Mouse (Mus musculus) embryonic facial prominence, embryonic 15.5 days (tissue): Measurements from ENCODE around the gene Rock2. TPM values are rescaled to one million over a fixed set of nuclear protein-coding genes. Genes with fewer than 3 reads are reported as not detected.

Experiments
- ATAC-seq: fragments of 200-750 bp; cut with Nextera tagmentation; 2 replicates; pipeline ENCODE4 v1.8.0; 2017; ENCODE audit warnings: low read depth, moderate TSS enrichment; ENCODE audit not compliant: insufficient number of reproducible peaks, low FRiP score, low TSS enrichment
- H3K27ac ChIP-seq: fragments of 300-500 bp; sonication (generic); replicated peaks from 2 replicates; pipeline ENCODE4 v1.5.1; 2015; ENCODE audit warnings: mild to moderate bottlenecking, inconsistent platforms
- H3K27me3 ChIP-seq: fragments of 300-500 bp; sonication (generic); 2 replicates; pipeline ENCODE4 v1.6.1; 2015; ENCODE audit warnings: inconsistent platforms
- H3K36me3 ChIP-seq: fragments of 300-500 bp; sonication (generic); 2 replicates; pipeline ENCODE4 v1.6.1; 2015; ENCODE audit warnings: mild to moderate bottlenecking, inconsistent platforms
- H3K4me1 ChIP-seq: fragments of 300-500 bp; sonication (generic); 2 replicates; pipeline ENCODE4 v1.6.1; 2015; ENCODE audit warnings: inconsistent platforms
- H3K4me2 ChIP-seq: fragments of 300-500 bp; sonication (generic); replicated peaks from 2 replicates; pipeline ENCODE4 v1.6.1; 2015; ENCODE audit warnings: mild to moderate bottlenecking, inconsistent platforms
- H3K4me3 ChIP-seq: fragments of 300-500 bp; sonication (generic); replicated peaks from 2 replicates; pipeline ENCODE4 v1.5.1; 2015; ENCODE audit warnings: mild to moderate bottlenecking, inconsistent platforms
- H3K9ac ChIP-seq: fragments of 300-500 bp; sonication (generic); 2 replicates; pipeline ENCODE4 v1.6.1; 2015; ENCODE audit warnings: inconsistent platforms
- H3K9me3 ChIP-seq: fragments of 300-500 bp; sonication (generic); replicated peaks from 2 replicates; pipeline ENCODE4 v1.6.1; 2016; ENCODE audit warnings: inconsistent platforms
- WGBS: fragments of 180-500 bp; shearing (Covaris S2); methylation state at CpG from one replicate; pipeline ENCODE4 v1.1.7; 2015; 5-methylcytosine and 5-hydroxymethylcytosine counted together
- polyA plus RNA-seq: library from polyadenylated mRNA; unstranded; fragments of >200 nt; fragmentation: Nextera tagmentation; extraction: Ambion mirVana; gene quantifications from 2 replicates; pipeline ENCODE4 v1.2.1, GENCODE M21; 2015

The Rock2 gene
- polyA plus RNA-seq, 1 experiment from 2014 or later: 17.9 TPM

DNA sequence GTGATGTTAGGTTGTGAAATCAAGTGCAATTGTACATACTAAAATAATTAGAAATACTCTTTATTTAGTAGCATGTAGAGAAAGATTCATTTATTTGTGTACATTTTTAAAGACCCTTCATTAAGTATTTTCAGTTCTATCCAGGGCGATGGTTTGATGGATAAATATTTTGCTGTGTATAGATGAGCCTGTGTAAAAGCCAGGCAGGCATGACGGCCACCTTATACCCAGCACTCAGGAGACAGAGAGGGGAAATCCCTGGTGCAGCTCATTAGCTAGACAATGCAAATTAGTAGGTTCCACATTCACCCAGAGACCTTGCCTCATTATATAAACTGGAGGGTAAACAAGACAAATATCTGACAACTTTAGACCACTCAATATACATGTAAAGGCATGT is 68.7 kb downstream of the Rock2 start:
- no peak overlapping the region for H3K4me2 ChIP-seq
- no peak for ATAC-seq
- H3K9me3 ChIP-seq: no peaks in the 10 kb centered on the region
- WGBS: 84% methylated on average over 2 of the region's 2 CpGs
- H3K4me1 ChIP-seq: no peaks in the 10 kb centered on the region
- H3K4me3 ChIP-seq: no peak overlapping the region
- H3K9ac ChIP-seq: no peak overlapping the region
- peaks cover 33% of the 10 kb centered on the region for H3K36me3 ChIP-seq
- H3K27ac ChIP-seq: no peak overlapping the region
- no peaks in the 10 kb centered on the region for H3K27me3 ChIP-seq

DNA sequence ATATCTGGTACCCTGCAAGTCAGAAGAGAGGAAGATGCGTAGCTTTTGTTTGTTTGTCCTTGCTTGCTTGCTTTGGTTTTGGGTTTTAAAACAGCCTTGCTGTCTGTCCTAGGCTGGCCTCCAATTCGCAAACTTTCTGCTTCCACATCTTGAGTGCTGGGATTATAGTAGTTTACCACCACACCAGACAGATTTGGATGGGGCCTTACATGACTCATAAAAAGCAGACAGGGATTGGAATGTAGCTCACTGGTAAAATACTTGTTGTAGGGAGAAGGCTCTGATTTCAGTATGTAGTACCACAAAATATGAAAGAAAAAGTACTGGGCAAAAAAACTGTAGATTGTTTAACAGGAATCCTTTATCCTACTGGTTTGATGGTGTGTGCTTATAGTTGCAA is 72.1 kb downstream of the Rock2 start:
- no peak overlapping the region for H3K9ac ChIP-seq
- no peaks in the 10 kb centered on the region for H3K27me3 ChIP-seq
- H3K4me2 ChIP-seq: no peak overlapping the region
- peaks cover 34% of the 10 kb centered on the region for H3K36me3 ChIP-seq
- no peaks in the 10 kb centered on the region for H3K4me1 ChIP-seq
- H3K9me3 ChIP-seq: no peaks in the 10 kb centered on the region
- no peak for ATAC-seq
- H3K27ac ChIP-seq: no peak overlapping the region
- H3K4me3 ChIP-seq: no peak overlapping the region
- WGBS: 94% methylated on average over 2 of the region's 2 CpGs

DNA sequence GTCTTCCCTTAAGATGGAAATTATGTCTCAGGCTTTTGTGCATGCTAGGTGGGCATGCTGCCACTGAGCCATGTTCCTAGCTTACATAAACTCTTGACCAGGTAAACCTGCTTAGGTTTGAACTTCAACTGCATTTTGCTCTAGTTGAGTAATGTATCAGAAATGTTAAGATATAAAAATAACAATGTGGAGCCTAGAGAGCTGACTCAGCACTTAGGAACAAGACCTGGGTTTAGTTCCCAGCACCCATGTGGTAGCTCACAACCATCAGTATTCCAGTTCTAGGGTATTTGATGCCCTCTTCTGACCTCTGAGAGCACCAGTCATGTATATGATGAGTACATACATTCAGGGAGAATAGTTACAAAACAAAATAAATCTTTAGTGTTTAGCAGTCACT is 82.4 kb downstream of the Rock2 start:
- no peaks in the 10 kb centered on the region for H3K9me3 ChIP-seq
- no peak overlapping the region for H3K9ac ChIP-seq
- H3K4me1 ChIP-seq: no peaks in the 10 kb centered on the region
- no peak overlapping the region for H3K4me3 ChIP-seq
- ATAC-seq: no peak
- H3K36me3 ChIP-seq: peaks cover 67% of the 10 kb centered on the region
- H3K4me2 ChIP-seq: no peak overlapping the region
- H3K27ac ChIP-seq: no peak overlapping the region
- H3K27me3 ChIP-seq: no peaks in the 10 kb centered on the region

DNA sequence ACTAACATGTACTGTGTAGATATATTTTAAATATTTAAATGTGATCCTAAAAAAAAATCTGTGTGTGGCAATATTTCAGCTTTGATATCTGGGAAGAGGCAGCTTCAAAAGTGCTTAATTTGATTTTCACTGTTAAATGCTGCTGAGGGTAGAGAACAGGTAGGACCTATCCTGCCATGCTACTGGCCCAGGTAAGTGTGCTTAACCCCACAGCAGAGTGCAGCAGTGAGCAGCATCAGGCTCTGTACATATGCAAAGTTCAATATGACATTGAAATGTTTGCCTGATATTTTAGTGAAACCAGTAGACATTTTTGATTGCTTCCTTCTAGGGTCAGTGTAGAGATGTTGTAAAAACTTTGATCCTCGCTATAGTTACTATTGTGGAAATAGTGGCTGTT is 91.1 kb downstream of the Rock2 start:
- H3K4me2 ChIP-seq: no peak overlapping the region
- no peak overlapping the region for H3K9ac ChIP-seq
- peaks cover 12% of the 10 kb centered on the region for H3K36me3 ChIP-seq
- no peaks in the 10 kb centered on the region for H3K4me1 ChIP-seq
- no peak for ATAC-seq
- H3K27ac ChIP-seq: no peak overlapping the region
- no peak overlapping the region for H3K4me3 ChIP-seq
- no peaks in the 10 kb centered on the region for H3K9me3 ChIP-seq
- H3K27me3 ChIP-seq: no peaks in the 10 kb centered on the region
- WGBS: 95% methylated on average over 1 of the region's 1 CpGs

DNA sequence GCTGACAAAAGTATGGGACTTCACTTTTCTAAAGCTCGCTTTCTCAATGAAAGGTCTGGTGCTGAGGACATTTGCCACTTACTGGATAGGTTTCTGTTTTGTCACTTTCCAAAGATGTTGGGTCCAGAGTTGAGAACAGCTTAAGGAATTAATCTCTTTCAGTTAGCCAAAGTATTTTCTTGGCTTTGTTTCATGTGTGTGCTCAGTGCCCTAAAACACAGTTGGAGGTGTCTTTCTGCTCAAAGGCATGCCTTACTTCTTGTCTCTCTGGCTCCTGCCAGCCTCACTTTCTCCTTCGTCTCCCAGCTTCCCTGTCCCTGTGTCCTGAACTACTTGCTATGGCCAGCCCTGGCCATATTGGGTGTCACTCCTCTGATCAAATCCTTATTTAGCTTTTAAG is 96.7 kb downstream of the Rock2 start:
- Histone ChIP-seq H3K4me1 (no peaks in the 10 kb centered on the region), H3K4me3 (no peak overlapping the region), H3K27ac (no peak overlapping the region)

DNA sequence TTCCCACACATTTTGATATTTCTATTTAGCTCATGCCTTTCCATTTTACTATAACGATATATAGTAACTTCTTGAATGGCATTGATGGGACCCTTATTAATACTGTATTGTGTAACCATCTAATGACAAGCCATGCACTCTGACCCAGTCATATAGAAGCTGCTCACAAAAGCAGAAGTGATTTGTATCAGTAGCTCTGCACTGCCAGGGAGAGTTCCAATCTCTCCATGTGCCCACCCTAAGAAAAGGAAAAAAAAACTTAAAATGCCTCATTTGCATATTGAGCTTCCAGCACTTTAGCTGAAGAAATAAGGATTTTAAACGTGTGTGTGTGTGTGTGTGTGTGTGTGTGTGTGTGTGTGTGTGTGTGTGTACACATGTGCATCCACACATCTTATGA is 97.7 kb downstream of the Rock2 start:
- no peak overlapping the region for H3K9ac ChIP-seq
- no peak overlapping the region for H3K4me2 ChIP-seq
- H3K27me3 ChIP-seq: no peaks in the 10 kb centered on the region
- no peaks in the 10 kb centered on the region for H3K4me1 ChIP-seq
- no peak for ATAC-seq
- H3K4me3 ChIP-seq: no peak overlapping the region
- no peak overlapping the region for H3K27ac ChIP-seq
- no peaks in the 10 kb centered on the region for H3K9me3 ChIP-seq
- 86% methylated on average over 2 of the region's 2 CpGs for WGBS
- no peaks in the 10 kb centered on the region for H3K36me3 ChIP-seq

More for the DNA sequence above, 96.7 kb downstream of the Rock2 start:
- no peaks in the 10 kb centered on the region for H3K36me3 ChIP-seq
- no peak for ATAC-seq
- no peaks in the 10 kb centered on the region for H3K9me3 ChIP-seq
- no peaks in the 10 kb centered on the region for H3K27me3 ChIP-seq
- 86% methylated on average over 2 of the region's 2 CpGs for WGBS
- no peak overlapping the region for H3K9ac ChIP-seq
- no peak overlapping the region for H3K4me2 ChIP-seq

DNA sequence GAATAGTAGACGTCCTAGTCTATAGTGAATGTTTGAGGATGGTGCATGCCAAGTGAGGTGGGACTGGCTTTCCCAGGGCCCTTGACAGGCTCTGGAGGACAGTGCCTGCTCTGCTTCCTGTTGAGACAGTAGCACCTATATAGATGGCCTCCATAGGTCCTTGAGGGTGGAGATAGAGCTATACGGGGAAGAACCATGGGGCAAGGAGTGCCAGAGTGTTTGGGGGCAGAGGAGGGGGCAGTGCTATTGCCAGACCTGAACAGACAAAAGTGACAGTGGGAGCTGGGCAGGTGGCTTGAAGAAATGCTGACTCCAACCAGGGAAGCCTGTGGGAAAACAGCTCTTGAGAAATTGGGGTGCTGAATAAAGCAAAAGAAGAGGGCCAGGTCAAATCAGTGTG is 99.6 kb downstream of the Rock2 start:
- Histone ChIP-seq H3K4me2 (no peak overlapping the region), H3K36me3 (no peaks in the 10 kb centered on the region), H3K9ac (no peak overlapping the region), H3K9me3 (no peaks in the 10 kb centered on the region), H3K4me1 (peaks cover 11% of the 10 kb centered on the region), H3K27ac (no peak overlapping the region), H3K27me3 (no peaks in the 10 kb centered on the region), H3K4me3 (no peak overlapping the region)
- 84% methylated on average over 2 of the region's 2 CpGs for WGBS
- ATAC-seq: no peak

DNA sequence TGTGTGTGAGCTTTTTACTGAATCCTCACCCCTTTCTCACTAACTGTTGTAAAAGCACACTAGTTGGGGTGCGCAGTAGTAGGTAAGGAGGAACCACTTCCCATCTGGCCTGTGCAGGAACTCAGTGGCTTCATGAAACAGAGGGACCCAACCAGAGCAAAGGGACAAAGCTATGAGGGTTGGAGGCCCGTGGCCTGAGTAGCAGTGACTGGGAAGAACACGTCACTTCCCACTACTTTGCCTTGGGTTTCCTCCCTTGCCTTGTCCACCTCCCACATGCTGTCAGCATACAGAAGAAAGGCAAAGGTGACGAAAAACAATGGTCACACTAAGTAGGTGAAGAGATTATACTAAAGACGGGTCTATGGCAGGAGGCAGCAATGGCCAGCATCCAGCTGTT is 101.6 kb downstream of the Rock2 start:
- no peak for ATAC-seq
- H3K4me1 ChIP-seq: peaks cover 14% of the 10 kb centered on the region
- no peak overlapping the region for H3K4me2 ChIP-seq
- 0 out of 2 replicates have a peak, but pooled peaks cover under 1% of the 10 kb centered on the region for H3K27me3 ChIP-seq
- H3K9ac ChIP-seq: no peak overlapping the region
- H3K36me3 ChIP-seq: no peaks in the 10 kb centered on the region
- WGBS: 84% methylated on average over 5 of the region's 5 CpGs
- H3K27ac ChIP-seq: no peak overlapping the region
- H3K9me3 ChIP-seq: no peaks in the 10 kb centered on the region
- no peak overlapping the region for H3K4me3 ChIP-seq

DNA sequence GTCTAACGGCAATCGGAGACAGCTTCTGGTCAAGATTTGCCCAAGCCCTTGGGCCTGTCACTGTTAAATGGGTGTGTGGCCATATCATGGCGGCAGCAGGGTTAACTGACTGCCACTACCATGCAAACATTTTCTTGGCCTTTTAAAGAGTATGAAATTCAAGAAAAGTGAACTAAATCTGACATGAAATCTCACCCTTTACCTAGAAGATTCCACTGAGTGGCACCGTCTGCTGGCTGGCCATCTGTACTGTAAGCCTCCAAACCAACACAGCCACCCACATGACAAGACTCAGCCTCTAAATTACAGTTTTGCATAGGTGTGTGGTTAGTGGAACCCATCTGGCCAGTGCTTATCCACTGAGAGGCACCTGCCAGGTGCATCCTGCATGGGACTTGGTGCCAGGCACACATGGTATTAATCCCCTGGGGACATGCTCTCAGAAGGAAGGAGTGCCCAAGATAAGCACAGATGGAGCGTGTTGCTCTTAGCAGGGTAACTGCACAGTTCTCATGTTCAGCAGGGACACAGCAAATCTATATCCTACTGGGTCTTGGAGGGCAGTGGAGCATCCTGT is 102.3 kb downstream of the Rock2 start:
- Histone ChIP-seq H3K4me1 (peaks cover 14% of the 10 kb centered on the region), H3K4me3 (no peak overlapping the region), H3K36me3 (no peaks in the 10 kb centered on the region), H3K27ac (no peak overlapping the region), H3K9me3 (no peaks in the 10 kb centered on the region), H3K9ac (no peak overlapping the region), H3K27me3 (0 out of 2 replicates have a peak, but pooled peaks cover 4% of the 10 kb centered on the region), H3K4me2 (no peak overlapping the region)
- WGBS: 82% methylated on average over 5 of the region's 5 CpGs
- ATAC-seq: no peak

DNA sequence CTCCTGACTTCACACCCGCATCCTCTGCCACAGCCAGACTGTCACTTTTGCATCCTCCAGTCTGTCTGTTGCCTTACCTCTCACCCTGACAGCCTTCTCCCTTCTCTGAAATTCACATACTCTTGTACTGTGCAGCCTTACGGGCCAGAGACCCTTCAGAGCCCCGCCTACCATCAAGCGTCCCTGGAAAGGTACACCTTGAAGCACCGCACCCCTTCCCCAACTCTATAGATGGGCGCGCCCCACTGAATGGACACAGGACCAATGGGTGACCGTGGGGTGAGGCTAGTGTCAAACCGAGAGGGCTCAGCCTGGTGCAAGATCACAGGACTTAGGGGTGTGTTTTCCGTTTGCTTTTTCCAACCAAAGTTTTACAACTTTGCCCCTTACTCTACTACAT is 104.5 kb downstream of the Rock2 start:
- Histone ChIP-seq H3K4me2 (peak overlapping the region; percentile 87), H3K27ac (peak overlapping the region; percentile 77), H3K4me1 (peaks cover 14% of the 10 kb centered on the region), H3K9ac (peak overlapping the region; percentile 33; the same call in 1 of the 2 replicates), H3K36me3 (no peaks in the 10 kb centered on the region), H3K4me3 (peak overlapping the region; percentile 65), H3K9me3 (no peaks in the 10 kb centered on the region), H3K27me3 (0 out of 2 replicates have a peak, but pooled peaks cover 4% of the 10 kb centered on the region)
- 4% methylated on average over 10 of the region's 10 CpGs for WGBS
- peak; percentile 24; the same call in 1 of the 2 replicates for ATAC-seq

DNA sequence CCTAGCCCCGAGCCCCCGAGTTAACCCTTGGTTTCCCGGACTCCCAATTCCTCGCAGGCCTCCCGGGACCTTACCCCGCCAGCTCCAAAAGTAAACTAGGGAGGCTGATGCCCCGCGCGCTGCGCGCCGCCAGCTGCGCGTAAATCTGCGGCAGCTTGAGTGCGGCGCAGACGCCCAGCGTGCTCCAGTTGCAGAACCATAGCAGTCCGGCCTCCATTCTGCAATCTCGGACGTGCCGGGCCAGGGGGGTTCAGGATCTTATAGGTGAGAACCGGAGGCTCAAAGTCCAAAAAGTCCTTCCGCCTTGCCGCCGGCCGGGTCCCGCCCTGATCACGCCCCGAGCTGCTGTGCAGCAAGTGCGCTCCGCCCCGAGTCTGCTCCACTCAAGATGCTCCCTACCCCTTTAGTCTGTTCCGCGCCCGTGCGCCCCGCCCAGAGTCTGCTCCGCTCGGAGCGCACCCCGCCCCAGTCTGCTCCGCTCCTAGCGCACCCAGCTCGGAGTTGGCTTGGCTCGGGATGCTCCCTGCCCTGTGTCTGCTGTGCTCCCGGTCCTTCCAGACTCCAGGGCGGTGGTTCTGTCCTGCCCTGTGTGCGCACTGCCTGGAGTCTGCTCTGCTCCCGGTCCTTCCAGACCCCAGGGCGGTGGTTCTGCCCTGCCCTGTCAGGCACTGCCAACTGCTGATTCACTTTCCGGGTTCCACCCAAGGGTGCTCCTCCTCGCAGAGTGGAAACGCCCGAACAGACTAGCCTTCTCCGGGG is 105.2 kb downstream of the Rock2 start, which contains the start of gene Pqlc3:
TSS of gene Pqlc3 (minus strand) at position 670 of the 759 bp plus-strand sequence.
- H3K4me3 ChIP-seq: peak within 1 kb of the TSS; percentile 65
- H3K27me3 ChIP-seq: 0 out of 2 replicates have a peak, but pooled peaks cover 4% of the 10 kb centered on the region
- H3K36me3 ChIP-seq: no peaks in the 10 kb centered on the region
- H3K4me1 ChIP-seq: peaks cover 14% of the 10 kb centered on the region
- under 1% methylated on average over 57 of the region's 57 CpGs for WGBS
- ATAC-seq: peak; percentile 90
- H3K9me3 ChIP-seq: no peaks in the 10 kb centered on the region
- H3K4me2 ChIP-seq: peak within 1 kb of the TSS; percentile 87
- peak within 1 kb of the TSS; percentile 33; the same call in 1 of the 2 replicates for H3K9ac ChIP-seq
- peak within 1 kb of the TSS; percentile 77 for H3K27ac ChIP-seq
